Mouse (Mus musculus) testis, adult 2 months (tissue): ENCODE results near the gene Dhx35. TPM values are rescaled to one million over a fixed set of nuclear protein-coding genes. Genes with fewer than 3 reads are reported as not detected.

Experiments
- H3K27ac ChIP-seq: fragments of 200-500 bp; 2 replicates; pipeline ENCODE4 v1.5.1; 2012; ENCODE audit warnings: low read depth, low read length; ENCODE audit not compliant: control insufficient read depth, insufficient read depth
- H3K27me3 ChIP-seq: fragments of 200-500 bp; 2 replicates; pipeline ENCODE4 v1.6.1; 2012; ENCODE audit warnings: mild to moderate bottlenecking, low read length, moderate library complexity; ENCODE audit not compliant: control insufficient read depth, insufficient read depth
- H3K36me3 ChIP-seq: fragments of 200-500 bp; 2 replicates; pipeline ENCODE4 v1.6.1; 2012; ENCODE audit warnings: mild to moderate bottlenecking, low read length; ENCODE audit not compliant: control insufficient read depth, insufficient read depth
- H3K4me1 ChIP-seq: fragments of 200-500 bp; 2 replicates; pipeline ENCODE4 v1.6.1; 2012; ENCODE audit warnings: low read length; ENCODE audit not compliant: control insufficient read depth, insufficient read depth
- H3K4me3 ChIP-seq: fragments of 200-500 bp; 2 replicates; pipeline ENCODE4 v1.5.1; 2012; ENCODE audit warnings: low read depth, mild to moderate bottlenecking, low read length, moderate library complexity, mixed read lengths; ENCODE audit not compliant: control insufficient read depth
- CTCF ChIP-seq: fragments of 200-500 bp; IDR thresholded peaks from 2 replicates; pipeline ENCODE4 v1.5.1; 2012; ENCODE audit warnings: low read depth, mild to moderate bottlenecking, inconsistent platforms, low read length, moderate library complexity; ENCODE audit not compliant: control insufficient read depth, insufficient read depth, insufficient replicate concordance
- POLR2A ChIP-seq: fragments of 200-500 bp; IDR thresholded peaks from 2 replicates; pipeline ENCODE4 v1.6.1; 2012; ENCODE audit warnings: low read depth, mild to moderate bottlenecking, inconsistent platforms, low read length, moderate library complexity; ENCODE audit not compliant: control insufficient read depth
- polyA plus RNA-seq: library from polyadenylated mRNA; depleted of rRNA; stranded (reverse); fragments of >200 nt; gene quantifications from 2 replicates; pipeline ENCODE4 v1.2.3, GENCODE M21; 2012

Gene Dhx35
- polyA plus RNA-seq, 1 experiment: 18.9 TPM

DNA sequence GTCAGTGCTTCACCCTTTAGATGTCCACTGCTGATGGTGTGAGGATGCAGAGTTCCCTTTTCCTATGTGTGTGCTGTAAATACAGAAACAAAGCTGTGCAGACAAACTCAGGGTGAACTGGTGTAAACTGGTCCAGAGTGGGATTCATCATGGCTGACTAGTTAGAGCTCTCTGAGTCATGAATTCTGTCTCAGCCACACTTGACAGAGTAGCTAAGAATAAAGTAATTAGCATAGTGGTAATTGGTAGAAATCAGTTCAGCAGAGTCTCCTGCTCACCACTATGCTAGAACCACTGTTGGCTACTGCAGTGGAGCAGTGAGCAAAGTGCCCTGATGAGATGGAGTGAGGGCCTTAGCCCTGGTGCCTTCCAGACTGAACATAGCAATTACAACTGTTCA lies 21.1 kb downstream of the Dhx35 start:
- Histone ChIP-seq H3K4me3 (no peak overlapping the region), H3K36me3 (no peaks in the 10 kb centered on the region), H3K27ac (no peak overlapping the region), H3K4me1 (no peaks in the 10 kb centered on the region), H3K27me3 (no peaks in the 10 kb centered on the region)
- TF ChIP-seq POLR2A (no peak), CTCF (no peak)

DNA sequence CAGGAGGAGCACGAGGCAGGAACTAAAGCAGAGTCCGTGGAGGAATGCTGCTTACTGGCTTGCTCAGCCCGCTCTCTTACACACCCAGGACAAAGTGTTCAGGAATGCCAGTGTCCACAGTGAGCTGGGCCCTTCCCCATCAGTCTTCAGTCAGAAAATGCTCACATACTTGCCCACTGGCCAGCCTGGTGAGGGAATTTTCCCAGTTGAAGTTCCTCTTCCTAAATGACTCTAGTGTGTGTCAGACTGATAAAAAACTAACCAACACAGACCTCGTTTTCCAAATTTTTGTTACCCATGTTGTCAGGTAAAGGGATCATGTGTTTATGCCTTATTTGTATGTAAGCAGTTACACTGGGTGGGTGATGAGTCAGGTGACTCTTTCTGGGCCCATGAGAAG lies 21.6 kb downstream of the Dhx35 start:
- no peaks in the 10 kb centered on the region for H3K36me3 ChIP-seq
- no peaks in the 10 kb centered on the region for H3K4me1 ChIP-seq
- H3K4me3 ChIP-seq: no peak overlapping the region
- TF ChIP-seq POLR2A: no peak
- TF ChIP-seq CTCF: no peak
- H3K27me3 ChIP-seq: no peaks in the 10 kb centered on the region
- H3K27ac ChIP-seq: no peak overlapping the region

DNA sequence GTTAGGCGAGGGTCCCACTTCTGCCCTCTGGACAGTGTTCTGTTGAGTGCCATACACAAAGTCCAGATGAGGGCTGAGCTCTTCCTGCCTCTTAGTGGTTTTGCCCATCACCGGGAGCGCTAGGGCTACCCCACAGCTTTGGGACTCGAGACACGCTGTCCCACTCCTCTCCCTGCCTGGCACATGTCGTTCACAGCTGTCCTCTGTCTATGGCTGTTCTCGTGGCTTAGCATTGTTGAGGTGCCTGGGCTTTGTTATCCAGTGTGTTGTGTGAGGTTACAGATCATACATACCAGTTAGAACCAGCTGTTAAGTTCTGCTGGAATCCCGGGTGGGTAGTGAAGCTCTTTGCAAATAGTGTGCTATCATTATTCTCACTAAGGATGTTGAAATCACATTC lies 23.1 kb downstream of the Dhx35 start:
- TF ChIP-seq POLR2A (no peak), CTCF (no peak)
- no peak overlapping the region for H3K27ac ChIP-seq
- no peaks in the 10 kb centered on the region for H3K36me3 ChIP-seq
- no peaks in the 10 kb centered on the region for H3K27me3 ChIP-seq
- no peaks in the 10 kb centered on the region for H3K4me1 ChIP-seq
- H3K4me3 ChIP-seq: no peak overlapping the region

- H3K4me3 ChIP-seq: no peak overlapping the region
- H3K27me3 ChIP-seq: no peaks in the 10 kb centered on the region
- H3K27ac ChIP-seq: no peak overlapping the region
- H3K36me3 ChIP-seq: peaks cover 6% of the 10 kb centered on the region
- TF ChIP-seq CTCF (no peak), POLR2A (no peak)
- no peaks in the 10 kb centered on the region for H3K4me1 ChIP-seq
Observed at GRCm38 (mm10) chr2:158828124-158828523, 33.5 kb downstream of the Dhx35 start.

DNA sequence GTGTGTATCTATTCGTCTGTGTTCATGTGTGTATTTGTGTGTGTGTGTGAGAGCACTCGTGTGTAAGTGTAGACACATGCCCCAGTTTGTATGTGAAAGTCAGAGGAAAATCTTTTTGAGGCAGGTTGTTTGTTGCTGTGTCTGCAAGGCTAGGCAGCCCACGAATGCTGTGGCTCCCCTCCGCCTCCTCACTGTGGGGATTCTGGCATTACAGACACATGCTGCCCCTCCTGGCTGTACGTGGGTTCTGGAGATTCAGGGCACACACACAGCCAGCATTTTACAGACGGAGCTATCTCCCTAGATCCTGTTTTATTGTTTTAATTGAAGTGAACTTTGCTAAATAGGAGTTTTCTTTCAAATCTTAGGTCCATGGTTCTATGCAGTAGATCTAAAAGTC lies 35.1 kb downstream of the Dhx35 start:
- TF ChIP-seq POLR2A: no peak
- no peak for TF ChIP-seq CTCF
- peaks cover 8% of the 10 kb centered on the region for H3K36me3 ChIP-seq
- H3K4me3 ChIP-seq: no peak overlapping the region
- H3K27me3 ChIP-seq: no peaks in the 10 kb centered on the region
- no peaks in the 10 kb centered on the region for H3K4me1 ChIP-seq
- no peak overlapping the region for H3K27ac ChIP-seq

DNA sequence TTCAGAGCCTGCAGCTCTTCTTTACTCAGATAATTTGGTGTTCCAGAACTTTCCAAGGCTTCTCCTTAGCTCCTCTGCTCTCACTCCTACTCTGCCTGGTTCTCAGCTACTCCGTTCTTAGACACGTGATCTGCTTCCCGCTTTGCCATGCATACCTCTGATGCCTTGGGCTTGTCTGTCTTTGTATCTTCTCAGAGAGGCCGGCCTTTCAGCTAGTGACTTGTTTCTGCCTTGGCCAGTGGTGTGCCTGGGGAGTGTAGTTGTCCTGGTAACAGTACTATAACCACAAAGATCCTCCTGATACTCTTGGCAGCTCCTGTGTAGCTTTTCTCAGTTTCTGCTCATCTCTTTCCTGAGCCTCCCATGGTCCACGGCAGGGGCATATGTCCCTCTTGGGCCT lies 38.6 kb downstream of the Dhx35 start:
- H3K4me3 ChIP-seq: peak overlapping the region; percentile 85
- peak overlapping the region; percentile 19; the same call in 1 of the 2 replicates for H3K27ac ChIP-seq

DNA sequence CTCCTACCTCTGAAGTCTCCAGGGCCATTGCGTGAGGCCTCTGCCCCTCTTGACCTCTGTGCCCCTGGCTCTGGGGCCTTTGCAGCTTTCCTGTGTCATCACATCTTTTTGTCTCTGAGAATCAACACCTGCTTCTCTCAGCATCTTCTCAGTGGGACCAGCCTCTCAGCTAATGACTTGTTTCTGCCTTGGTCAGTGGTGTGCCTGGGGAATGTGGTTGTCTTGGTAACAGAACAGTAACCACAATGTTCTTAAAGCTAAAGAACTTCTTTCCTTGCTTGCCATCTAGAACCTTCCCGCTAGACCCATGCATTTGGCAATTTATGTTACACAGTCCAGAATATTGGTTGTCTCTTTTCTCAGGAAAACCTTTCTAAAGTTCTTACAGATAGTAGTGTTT lies 39.0 kb downstream of the Dhx35 start:
- H3K4me1 ChIP-seq: no peaks in the 10 kb centered on the region
- H3K27me3 ChIP-seq: no peaks in the 10 kb centered on the region
- H3K27ac ChIP-seq: peak overlapping the region; percentile 19; the same call in 1 of the 2 replicates
- peaks cover 8% of the 10 kb centered on the region for H3K36me3 ChIP-seq
- TF ChIP-seq CTCF: no peak
- H3K4me3 ChIP-seq: peak overlapping the region; percentile 85

More for the DNA sequence above, 38.6 kb downstream of the Dhx35 start:
- Histone ChIP-seq H3K36me3 (peaks cover 8% of the 10 kb centered on the region), H3K27me3 (no peaks in the 10 kb centered on the region), H3K4me1 (no peaks in the 10 kb centered on the region)
- no peak for TF ChIP-seq CTCF

DNA sequence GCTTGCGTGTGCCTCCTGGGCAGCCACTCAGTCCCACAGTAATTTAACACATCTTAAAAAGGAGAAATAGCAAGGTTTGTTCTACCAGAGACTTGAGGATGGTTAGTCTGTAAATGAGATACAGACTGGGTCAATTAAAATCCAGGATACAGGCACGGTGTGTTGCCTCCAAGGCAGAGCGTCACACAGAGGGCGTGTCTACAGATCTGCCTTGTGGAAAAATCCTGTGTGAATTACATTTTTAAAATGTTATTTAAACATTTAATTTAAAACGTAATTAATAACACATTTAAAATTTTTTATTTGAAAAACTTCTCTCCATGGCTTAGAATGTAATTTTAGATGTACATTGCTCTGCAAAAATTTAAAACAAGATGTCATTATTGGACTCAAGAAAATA lies 48.7 kb downstream of the Dhx35 start:
- Histone ChIP-seq H3K4me1 (no peaks in the 10 kb centered on the region), H3K4me3 (no peak overlapping the region), H3K27ac (no peak overlapping the region), H3K27me3 (no peaks in the 10 kb centered on the region), H3K36me3 (no peaks in the 10 kb centered on the region; the same call in 1 of the 2 replicates)
- no peak for TF ChIP-seq POLR2A
- TF ChIP-seq CTCF: no peak
